Mouse (Mus musculus) heart, adult 8-10 months (tissue): ENCODE data around the gene Efhd1. TPM values are rescaled to one million over a fixed set of nuclear protein-coding genes. Genes with fewer than 3 reads are reported as not detected.

Experiments
- DNase-seq: peaks from one replicate; pipeline ENCODE4 v3.0.0; 2022; ENCODE audit warnings: low spot score
- total RNA-seq, 4 experiments: library from RNA; stranded (reverse); gene quantifications; 2 replicates each; pipeline ENCODE4 v1.2.4; 2022

Efhd1 gene
- 1 to 10 TPM; 3.3 to 7.2 (median 4.5) TPM for total RNA-seq

DNA sequence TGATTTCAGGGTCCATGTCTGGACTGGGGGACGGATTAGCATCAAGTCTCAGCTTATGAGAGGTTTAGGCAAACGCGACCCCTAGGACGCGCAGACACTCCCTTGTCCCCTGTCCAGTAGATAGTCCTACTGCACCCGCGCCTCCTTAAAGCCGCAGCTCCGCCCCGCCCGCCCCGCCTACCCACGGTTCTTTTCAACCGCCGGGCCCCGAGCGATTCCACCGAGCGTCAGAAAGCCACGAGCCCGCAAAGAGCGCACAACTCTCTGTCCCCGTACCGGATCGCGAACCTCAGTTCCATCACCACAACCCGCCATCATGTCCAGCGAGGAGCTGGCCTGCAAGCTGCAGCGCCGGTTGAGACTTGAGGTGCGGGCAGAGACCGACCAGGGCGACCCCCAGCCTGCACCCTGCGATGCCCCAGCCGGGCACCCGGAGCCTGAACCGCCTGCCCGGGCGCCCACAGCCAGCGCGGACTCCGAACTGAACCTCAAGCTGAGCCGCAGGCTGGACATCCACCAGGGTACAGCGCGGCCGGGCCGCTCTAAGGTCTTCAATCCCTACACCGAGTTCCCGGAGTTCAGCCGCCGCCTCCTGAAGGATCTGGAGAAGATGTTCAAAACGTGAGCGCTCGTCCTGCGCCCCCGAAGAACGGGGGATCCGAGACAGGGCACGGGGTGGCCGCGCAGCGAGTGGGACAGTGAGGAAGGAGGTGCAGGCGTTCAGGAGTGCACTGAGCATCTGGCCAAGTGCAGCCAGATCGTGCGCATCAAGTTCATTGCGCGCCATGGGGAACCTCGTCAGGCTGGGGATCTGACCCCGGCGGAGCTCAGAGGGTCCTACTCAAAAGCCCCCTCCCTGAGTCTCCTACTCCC is at the start of gene Efhd1:
TSS of gene Efhd1 (plus strand) at position 230 of the 873 bp plus-strand sequence.
- DNase-seq = no peak

DNA sequence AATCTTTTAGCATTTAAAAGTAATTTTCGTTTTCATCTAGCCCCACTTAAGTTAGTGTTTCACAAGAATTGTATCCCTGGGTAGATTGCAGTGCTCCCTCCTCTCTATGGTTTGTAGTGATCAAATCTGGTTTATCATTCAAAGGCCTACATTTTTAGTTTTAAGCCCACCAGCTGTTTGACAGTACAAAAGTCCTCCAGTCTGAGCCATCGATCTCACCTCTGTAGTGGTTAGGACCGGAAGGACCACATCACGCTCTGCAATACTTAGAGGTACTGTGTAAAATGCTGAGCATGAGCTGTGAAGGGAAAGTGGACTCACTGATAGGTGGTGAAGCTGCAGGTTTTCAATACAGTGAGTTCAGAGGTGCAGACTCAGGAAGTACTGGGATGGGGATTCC is 49.4 kb upstream of the Efhd1 start:
- DNase-seq = no peak

DNA sequence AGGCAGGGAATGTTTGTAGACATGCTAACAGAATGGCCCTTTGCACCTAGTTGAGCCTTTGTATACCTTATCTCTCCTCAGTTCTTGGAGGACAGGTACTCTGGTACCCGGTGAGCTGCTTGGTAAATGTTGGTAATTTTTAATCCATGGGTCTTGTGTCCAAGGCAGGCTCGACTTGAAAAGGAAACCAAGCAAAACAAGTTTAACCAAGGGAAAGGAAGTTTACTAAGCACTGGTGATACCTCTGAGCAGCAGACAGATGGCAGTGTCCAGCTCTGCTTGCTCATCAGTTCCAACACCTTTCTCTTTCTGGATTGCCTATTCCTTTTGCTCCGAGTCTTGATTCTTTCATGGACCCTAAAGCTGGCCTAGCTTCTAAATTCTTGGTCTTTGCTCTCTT is 46.2 kb upstream of the Efhd1 start:
- DNase-seq = no peak

DNA sequence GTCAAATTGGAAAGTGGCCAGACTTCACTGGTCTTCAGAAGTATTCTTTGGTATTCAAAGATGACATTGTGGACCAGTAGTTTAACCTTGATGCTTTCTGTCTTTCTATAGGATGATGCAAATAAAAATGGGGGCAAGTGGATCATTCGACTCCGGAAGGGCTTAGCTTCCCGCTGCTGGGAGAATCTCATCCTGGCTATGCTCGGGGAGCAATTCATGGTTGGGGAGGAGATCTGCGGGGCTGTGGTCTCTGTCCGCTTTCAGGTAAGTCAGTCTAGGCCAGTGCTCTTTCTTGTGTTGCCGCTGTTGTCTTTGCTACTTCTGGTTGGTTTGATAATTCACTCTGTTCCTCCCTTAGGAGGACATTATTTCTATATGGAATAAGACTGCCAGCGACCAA is 38.4 kb upstream of the Efhd1 start:
- DNase-seq = no peak

DNA sequence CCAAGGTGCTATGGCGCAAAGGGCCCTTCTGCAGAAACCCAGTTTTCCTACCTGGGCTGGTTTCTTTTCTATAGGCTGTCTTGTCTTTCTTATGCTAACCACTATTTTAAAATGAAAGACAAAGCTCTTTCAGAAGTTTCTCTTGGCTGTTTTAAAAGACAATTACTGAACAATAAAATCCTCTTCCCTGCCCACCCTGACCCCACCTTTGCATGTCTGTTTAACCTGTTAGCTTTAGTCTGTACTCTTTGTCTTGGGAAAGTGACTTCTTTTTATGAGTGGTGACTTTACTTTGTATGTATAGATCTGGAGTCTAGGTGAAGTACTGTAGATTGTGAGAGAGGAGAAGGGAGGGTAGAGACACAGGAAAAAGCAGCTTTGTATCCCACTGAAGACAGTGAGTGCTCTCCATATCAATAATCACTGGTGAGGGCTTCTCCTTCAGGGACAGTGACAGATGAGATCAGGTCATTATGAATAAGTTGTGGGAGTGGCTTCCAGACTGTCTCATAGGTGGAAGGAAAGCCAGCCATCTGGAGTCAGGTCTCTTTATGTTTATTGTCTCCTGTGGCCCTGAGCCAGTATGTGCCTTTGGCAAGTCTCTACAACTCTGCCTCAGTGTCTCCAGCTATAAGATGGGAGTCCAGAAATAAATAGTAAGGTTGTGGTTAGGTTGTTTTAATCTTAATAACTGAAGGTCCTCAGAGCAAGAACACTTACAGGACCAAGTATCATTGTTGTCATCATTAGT is 37.6 kb upstream of the Efhd1 start:
- no peak for DNase-seq

DNA sequence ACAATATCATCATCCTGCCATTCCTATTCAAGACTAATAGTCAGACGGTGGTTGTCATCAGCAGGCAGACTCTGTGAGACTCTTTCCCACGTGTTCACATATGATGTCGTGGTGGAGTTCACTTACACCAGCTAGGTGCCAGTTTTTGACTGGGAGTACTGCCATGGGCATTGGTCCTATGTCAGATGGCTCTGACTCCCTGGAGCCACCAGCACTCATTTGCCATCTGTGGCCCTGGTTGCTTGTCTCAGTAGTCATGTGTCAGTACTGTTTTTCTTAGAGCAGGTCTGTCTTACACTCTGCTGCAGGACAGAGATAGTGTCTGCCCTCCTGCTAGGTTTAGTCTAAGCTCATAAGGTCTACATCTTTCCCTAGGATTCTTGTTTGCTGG is 37.0 kb upstream of the Efhd1 start:
- DNase-seq = peak; percentile 11

DNA sequence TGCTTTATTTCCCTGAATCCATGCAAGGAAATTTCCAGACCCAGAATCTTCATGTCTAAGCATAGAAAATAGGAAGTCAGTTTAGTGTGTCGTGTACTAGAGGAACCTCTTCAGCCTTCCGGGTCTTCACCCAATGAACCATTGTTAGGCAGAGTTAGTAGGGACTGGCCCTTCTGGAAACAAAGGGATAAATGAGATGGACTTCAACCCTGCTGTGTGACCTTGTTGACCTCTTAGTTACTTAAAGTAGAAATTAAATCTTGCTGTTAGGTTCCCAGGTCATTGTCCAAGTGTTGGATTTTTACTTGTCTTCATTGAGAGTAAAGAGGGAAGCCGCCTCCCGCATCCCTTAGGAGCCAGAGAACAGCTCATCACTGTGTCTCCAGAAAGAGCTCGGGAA is 33.6 kb upstream of the Efhd1 start:
- no peak for DNase-seq

DNA sequence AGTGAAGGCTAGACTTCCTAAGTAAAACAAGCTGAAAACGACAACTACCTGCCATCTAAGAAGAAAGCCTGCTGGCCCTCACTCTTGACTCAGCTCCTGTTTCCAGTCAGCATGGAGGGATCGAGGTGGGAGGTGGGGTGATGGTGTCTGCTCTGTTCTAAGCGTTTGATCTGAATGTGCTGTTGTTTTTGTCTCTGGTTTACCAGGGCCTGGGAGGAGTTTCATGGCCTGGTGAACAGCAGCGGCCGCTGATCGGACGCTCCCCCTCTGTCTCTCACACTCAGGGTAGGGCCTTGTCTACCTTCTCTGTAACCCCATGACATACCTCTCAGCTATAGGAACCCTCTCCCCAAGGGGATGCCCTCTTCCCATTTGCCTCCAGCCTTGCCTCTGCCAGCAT is 32.0 kb upstream of the Efhd1 start:
- DNase-seq = no peak

DNA sequence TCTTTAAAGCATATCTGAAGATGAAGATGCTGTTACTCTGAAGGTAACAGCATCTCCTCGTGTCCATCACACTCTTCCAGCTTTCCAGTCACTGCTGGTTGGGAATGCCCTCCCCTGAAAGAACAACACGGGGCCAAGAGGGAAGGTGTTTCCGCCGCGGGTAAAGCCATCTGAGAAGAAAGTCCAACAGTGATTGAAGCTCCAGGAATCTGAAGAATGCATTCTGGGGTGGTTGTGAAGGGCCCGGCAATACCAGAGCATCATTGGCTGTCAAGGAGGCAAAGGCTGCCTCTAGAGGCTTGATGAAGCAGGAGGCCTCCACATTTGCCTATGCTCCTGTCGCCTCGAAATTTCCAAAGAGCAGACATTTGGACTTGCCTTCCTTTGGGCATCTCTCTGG is 25.1 kb upstream of the Efhd1 start:
- DNase-seq = no peak

DNA sequence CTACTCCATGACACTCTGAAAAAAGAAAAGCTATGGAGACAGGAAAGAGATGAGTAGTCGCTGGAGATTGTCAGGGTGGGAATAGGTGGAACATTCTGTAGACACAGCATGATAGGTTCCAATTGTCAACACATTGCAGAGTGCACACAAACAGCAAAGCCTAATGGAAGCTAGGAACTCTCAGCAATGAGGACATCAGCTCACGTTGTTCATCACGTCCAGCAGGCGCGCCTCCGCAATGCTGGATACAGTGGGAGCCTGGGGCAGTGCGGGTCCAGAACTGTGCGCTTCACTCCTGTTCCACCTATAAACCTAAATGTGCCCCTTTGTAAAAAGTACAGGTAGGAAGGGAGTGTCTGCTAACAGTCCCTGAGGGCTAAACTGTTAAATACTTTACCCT is 21.1 kb upstream of the Efhd1 start:
- no peak for DNase-seq

DNA sequence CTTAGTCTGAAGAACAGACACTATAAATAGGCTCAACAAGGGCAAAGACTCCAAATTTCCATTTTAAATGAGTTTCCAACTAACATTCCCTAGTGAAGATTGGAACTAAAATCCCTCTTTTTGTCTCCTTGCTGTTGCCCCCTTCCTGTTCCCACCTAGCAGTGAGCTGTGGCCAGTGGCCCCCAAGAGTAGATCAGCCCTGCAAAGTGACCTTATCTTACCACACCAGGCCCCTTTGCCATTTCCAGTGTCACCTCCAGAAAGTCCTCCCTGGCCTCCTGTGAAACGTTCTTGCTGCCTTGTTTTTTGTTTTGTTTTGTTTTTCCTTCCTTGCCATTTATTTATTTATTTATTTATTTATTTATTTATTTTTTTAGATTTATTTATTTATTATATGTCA is 18.7 kb upstream of the Efhd1 start:
- no peak for DNase-seq

DNA sequence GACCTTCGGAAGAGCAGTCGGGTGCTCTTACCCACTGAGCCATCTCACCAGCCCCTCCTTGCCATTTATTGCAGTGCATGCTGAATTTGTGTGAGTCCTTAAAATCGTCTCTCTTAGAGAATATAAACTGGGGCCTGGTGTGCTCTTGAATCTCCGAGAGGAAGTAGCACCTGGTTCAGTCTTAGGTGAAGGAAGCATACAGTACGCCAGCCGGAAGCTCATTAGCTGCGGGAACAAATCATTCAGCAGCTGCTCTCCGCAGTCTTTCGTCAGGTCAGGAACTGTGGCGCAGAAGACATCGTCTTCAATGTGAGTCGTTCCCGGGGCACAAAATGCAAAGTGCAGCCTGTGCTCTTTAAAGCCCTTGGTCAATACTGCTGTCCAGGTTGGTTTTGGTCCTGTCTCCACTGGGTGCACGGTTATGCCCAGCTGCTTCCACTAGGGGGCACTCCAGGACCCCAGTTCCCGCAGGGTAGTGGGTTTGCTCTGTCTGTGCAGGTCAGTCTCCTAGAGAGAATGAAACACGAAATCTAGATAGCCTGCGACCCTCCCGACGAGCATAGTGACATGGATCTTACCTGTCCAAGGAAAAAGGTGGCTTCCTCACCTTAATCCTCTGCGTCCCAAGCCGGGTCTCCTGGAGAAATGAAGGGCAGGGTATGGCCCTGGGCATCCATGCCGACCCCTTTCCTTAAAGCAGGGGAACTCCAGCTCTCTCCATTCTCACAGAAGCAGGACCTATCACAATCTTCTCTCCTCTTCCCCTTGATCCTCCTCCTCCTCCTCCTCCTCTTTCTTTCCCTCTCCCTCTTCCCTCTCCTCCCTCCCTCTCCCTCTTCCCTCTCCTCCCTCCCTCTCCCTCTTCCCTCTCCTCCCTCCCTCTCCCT is 18.0 kb upstream of the Efhd1 start:
- peak; percentile 60 for DNase-seq

DNA sequence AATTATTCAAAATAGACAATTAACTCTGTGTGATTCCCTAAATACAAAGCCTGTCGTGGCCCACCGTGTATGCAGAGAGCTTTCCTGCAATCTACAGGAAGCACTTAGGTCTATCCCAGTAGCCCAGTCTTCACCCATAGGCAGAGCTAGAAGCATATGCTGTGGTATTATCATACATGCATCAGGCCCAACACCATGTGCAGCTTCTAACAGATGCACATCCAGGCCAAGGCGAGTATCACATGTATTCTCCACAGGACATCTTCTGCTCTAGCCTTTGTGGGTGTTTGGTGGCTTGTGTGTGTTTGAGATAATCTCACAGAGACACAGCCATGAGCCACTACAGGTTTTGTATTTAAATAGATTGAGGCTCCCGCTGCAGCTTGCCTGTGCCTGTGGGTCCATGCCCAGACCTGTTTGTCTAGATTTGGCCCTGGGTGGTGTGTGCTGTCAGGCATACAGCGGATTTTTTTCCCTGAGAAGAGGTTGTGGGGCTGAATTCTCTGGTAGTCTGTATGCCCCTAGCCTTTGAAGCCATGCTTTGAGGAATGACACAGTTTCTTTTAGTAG is 12.0 kb upstream of the Efhd1 start:
- no peak for DNase-seq

DNA sequence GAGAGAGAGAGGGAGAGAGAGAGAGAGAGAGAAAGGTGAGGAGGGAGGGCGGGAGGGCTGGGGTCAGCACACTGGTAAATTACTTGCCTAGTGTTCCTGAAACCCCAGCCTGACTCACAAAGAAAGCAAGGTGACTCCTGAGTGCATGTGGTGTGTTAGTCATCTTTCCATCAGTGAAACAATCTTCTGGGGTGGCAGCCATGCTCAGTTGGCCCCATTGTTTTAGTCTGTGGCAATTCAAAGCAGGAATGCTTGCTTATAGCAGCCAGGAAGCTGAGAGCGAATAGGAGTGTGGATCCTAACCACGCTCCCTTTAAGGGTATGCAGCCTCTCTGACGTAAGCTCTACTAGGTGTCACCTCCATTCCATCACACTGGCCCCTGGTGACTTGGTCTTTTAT is 9.0 kb upstream of the Efhd1 start:
- no peak for DNase-seq

DNA sequence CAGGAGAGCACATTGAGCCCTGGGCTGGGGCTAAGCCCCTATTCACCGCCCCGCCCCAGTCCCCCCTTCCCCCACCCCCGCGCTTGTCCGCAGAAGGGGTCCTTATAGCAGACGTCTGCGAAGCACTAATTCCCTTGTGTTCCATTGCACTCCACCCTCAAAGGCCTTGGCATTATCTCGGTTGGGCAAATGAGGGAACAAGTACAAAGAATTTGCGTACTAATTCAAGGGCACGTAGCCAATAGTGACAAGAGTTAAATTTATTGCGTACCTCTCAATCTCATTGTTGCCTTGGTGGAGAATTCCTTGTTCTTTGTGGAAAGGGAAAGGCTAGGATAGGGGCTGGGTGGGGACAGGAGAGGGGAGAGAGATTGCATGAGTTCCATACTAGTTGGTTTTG is 6.5 kb upstream of the Efhd1 start:
- no peak for DNase-seq

DNA sequence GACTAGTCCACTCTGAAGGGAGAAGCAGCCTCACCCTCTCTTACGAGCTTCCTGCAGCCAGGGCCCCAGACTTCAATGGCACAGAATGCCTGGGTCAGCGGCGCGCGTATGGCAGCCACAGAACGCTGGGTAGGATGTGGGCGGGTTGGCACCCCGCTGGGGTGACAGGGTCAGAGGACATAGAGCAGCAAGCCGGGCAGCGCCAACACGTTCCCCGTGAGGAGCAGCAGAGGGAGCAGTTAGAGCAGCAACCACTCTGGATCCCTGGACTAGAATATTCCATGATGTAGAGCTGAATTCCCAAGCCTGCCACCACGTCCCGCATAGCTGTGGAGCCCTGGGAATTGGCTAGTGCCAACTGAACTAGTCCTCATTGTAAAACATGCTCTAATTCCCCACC is 5.7 kb upstream of the Efhd1 start:
- DNase-seq = no peak

DNA sequence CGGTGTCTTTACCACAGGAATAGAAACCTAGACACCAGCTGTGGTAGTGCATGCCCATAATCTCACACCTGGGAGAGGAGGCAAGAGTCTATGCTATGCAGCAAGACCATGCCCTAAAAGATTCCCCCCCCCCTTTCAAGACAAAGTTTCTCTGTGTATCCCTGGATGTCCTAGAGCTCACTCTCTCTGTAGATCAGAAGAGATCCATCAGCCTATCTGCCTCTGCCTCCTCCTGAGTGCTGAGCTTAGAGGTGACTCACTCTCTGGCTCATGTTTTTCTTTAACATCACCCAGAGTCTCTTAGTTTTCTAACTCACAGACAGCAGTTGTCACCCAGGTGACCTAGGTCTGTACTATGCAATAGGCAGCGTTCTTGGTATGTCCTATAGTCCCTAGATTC is 4.8 kb upstream of the Efhd1 start:
- DNase-seq = no peak

DNA sequence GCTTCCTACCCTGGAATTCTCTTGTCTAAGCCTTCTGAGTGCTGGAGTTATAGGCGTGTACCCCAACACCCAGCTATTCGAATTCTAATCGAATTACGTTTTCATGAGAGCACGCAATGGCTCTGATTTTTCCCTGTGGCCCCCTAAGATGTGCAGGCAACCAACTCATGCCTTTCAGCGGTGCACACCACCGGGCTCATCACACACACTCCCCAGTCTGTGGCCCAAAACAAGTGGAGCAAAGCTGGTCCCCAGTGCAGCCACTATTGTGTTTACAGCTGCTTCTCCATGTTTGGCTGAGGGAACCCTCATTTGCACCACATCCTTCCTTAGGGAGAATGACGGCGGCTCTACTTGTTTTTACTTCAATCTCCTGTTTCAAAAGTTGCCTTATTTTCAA is 906 bp upstream of the Efhd1 start:
- DNase-seq = no peak

DNA sequence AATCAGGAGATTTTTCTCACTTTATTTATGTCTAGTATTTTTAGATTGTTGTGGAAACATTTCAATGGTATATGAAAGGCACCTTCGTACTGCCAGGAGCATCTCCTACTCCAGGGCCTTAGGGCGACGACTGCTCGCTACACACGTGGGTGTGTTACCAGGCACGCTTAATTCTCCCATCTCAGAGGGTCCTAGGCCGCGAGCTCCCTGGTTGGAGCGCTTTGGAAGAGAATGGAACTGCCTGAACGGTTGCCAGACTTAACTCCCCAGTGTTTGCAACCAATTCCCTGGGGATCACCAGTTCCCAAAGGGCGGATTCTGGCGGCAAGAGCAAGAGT is 398 bp upstream of the Efhd1 start:
- DNase-seq = no peak

DNA sequence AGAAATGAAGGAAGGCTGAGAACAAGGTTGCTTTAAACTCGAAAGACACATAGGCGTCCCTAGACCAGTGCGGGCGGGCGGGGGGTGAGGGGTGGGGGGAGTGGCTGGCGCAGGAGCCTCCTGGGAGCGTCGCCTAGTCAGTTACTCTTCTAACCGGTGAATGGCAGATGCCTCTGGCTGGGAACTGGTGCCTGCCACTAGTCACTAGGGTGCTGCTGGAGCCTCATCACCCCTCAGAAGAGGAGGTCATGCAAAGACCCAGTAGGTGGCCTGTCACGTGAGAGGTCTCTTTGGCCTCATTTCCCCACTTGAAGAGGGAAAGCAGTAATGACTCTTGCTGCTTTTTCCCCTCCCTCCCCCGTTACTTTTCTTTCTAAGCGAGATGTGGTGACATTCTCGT is 1.0 kb downstream of the Efhd1 start:
- no peak for DNase-seq

DNA sequence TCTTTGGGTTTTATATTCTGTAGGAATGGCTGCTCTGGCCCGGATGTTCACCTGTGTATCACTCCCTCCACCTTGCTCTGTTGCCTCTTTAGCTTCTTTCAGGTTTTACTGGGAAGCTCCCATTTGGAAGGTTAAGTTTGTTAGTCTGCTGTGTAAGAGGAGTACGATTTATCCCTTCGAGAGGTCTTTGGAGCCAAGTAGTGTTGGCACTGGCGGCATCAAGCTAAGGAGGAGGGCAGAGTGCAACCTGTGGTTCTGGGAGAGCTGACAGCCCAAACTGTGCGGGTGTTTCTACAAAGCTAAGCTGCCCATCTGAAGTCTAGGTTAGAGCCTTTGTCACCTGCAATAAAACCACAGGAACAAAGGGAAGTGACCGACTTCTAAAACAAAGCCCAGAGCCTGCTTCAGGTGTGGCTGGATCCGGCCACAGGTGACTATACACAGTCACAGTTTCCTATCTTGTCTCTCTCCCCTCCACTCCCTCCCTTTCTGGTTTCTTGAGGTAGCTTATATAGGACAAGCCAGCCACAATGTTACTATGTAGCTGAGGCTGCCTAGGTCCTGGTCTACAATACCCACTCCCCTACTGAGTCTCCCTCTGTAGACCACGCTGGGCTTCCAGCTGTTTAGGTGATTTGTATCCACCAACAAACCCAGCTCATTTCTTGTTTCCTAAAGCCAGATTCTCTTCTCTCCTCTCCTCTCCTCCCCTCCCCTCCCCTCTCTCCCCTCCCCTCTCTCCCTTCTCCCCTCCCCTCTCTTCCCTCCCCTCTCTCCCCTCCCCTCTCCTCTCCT is 2.3 kb downstream of the Efhd1 start:
- no peak for DNase-seq
